Mouse (Mus musculus) T-helper 2 cell (primary cell): ENCODE measurements around the gene Dnah14.
"Not testable (repeated sequence)": the region's sequence is repeated elsewhere in the genome, so short reads cannot be mapped to it uniquely, and the experiment has no call there.

Source experiments
- in situ Hi-C: fragments of 300-600 bp; cut with MboI, MseI; formaldehyde crosslinking; loops from one replicate; pipeline ENCODE4 v1.15.1; 2025; ENCODE audit warnings: high pct_unique_total_duplicates

Gene Dnah14

DNA sequence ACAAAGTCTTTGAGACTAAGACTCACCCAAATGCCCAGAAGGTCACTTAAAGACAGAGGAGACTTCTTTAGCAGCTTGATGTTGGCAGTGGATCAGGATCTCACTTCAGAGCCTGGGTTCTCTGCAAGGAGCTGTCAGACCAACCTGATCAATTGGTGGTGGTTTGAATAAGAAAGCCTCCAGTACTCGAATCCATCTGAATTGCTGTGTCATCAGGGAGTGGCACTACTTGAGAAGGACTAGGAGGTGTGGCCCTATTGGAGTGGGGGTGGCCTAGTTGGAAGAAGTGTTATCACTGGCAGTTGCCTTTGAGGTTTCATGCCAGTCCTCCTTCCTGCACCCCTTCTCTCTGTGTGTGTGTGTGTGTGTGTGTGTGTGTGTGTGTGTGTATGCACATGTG, 200.2 kb downstream of the Dnah14 start:
- in situ Hi-C loops = no loop called here

- in situ Hi-C loops = not testable (repeated sequence)
Observed at GRCm38 (mm10) chr1:181782600-181782999, 206.2 kb downstream of the Dnah14 start.

DNA sequence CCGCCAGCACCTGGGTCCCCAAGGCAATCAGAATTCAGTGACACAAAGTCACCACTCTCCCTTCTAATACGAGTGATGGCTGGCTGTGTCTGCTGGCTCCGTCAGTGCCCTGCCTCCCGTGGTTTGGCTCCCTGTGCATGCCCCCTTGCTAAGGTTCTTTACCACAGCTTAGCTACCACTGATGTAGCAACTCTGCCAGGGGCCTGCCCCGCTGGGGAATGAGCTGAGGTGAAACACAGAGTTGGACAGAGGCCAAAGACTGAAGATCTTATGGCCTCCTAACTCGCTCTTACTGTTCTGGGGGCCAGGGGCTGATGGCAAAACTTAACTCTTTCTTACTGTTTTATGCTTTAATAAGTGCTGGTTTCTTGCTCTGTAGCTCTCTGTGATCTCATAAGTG, 213.6 kb downstream of the Dnah14 start:
- in situ Hi-C loops = loop anchor here (10.0 kb wide), 1 partner anchor 1875 kb away; no protein-coding TSS in a partner anchor

DNA sequence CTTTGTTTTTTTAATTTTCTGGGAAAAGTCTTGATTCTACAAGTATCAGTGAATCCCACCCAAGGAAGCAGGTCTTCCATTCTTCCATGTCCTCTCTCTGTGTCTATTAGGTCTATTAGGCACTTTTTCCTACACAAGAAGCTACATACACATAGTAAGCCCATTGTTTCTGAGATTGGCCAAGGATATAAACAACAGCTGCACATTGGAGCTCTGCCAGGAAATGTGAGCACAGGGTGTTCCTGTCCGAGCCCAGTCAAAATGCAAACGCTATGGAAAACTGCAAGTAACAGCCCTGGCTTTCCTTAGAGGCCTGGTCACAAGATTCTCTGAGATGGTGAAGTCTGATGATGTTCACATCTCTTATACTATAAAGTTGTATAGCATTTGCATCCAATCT, 217.2 kb downstream of the Dnah14 start:
- in situ Hi-C loops = loop anchor here (10.0 kb wide), 1 partner anchor 1879 kb away; no protein-coding TSS in a partner anchor

DNA sequence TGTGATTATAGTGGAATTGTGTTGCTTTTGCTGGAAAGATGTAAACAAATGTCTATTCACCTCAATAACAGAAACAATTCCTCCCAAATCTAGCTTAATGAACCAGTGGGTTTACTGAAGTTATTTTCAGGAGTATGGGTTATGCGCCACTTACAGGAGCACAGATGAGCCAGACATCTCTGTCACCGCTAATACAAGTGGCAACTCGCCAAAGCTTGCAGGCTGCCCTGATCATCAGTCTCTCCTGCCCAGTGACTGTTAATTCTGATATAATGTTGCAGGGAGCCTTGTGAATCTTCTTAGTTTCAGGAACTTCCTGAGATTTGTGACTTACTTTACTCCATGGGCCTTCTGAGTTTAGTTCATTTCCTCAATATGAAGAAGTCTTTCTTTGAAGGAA, 223.6 kb downstream of the Dnah14 start:
- in situ Hi-C loops = loop anchor here (10.0 kb wide), 1 partner anchor 1885 kb away; no protein-coding TSS in a partner anchor

GRCm38 (mm10) chr1:181800667-181801066, 224.3 kb downstream of the Dnah14 start:
- in situ Hi-C loops = no loop called here

DNA sequence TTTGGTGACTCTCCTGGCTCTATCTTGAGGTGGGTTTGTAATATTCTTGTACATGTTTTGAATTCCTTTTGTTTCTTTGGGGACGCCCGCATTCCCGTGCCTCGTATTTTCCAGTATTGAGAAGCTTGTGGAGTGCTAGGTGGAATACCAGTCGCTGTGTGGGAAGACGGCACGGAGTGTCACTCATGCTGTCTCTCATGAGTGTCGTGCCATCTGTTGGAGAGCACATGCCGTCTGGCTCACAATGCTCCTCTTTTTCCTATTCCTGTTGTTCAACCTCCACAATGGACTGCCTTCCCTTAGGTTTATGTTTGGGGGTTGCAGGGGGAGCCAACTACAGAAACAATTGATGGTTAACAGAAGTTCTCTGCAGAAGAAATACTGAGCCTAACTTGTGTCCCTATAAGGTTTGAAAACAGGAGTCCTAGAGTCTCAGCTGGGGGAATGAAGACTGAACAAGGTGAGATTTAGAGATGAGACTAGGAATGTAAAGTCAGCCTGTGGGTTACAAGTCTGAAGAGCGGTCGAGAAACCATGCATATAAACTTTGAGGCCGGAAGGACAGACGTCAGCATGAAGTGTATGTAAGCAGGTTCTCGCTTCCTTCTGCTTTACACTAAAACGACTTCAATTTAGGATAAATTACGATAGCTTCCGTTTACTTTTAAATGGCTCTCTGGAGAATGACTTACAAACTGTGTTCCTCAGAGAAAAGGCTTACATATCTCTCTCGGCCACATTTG, 235.3 kb downstream of the Dnah14 start:
- in situ Hi-C loops = no loop called here

DNA sequence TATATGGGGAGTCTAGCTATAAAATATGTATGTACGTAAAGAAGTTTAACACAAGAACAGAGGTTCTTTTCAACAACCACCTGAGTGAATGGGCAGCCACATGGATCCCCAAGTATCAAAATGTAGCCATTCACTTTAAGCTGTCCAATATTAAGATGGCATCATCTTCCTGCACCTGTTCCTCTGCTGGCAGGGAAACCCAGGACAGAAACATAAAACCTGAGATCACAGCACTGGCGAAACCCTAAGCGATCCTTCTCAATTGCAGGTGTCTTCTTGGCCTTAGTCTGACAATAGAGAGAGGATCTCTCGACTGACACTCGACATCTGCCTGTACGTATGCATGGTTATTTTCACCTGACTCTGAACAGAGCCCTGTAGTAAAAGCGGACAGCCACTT, 250.4 kb downstream of the Dnah14 start:
- in situ Hi-C loops = loop anchor here (25.0 kb wide), 1 partner anchor 639 kb away; no protein-coding TSS in a partner anchor

GRCm38 (mm10) chr1:181828365-181828764, 252.0 kb downstream of the Dnah14 start:
- in situ Hi-C loops = loop anchor here (25.0 kb wide), 1 partner anchor 641 kb away; no protein-coding TSS in a partner anchor

DNA sequence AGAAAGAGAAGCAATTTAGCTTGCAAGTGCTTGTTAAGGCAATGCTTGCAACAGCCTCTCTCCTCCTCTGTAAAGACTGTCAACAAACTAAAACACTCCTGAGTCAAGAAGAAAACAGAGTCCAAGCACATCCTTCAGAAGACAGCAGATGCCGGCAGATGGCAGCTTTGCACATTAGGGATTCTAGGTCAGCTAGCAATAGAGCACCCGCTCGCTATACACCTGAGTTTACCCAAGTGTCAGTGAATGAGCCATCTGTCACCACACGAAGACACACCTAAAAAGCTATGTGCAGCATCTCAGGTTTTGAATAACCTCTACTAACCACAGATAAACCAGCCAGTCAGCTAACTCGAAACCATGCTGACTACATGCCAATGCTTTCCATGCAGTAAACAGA, 256.4 kb downstream of the Dnah14 start:
- in situ Hi-C loops = loop anchor here (25.0 kb wide), 1 partner anchor 645 kb away; no protein-coding TSS in a partner anchor

DNA sequence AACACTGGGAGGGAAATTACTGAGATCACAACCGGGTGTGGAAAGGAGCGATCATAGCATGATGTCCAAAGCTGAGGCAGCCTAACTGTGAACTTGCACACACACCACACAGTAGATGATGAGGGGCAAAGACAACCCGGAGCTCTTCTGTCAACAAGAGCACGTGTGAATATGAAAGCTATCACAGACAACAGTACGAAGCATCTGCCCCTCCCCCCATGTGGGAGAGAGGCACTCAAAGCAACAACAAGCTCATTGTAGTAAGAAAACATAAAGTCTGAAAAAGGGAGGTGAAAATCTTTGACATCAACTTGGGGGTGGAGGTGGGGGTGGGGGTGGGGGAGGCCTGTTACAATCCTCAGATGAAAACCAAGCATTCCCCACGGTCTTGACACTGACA, 256.8 kb downstream of the Dnah14 start:
- in situ Hi-C loops = loop anchor here (25.0 kb wide), 1 partner anchor 646 kb away; no protein-coding TSS in a partner anchor

DNA sequence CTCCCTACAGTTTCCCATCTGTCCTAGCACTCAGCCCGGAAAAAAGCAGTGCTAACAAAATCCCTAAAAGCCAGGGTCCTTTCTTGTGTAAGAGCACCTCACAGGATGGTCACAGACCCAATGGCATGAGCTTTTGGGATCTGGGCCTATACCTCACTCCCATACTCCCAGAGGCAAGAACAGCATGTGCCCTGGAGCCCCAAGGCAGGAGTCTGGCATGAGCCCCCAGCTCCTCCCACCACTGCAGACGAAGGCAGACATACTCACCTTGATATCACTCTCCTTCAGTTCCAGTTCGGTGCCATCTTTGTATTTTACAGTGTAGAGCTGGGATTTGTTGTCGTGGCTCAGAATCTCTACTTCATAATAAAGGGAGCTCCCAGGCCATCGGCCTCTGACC, 261.8 kb downstream of the Dnah14 start:
- in situ Hi-C loops = loop anchor here (25.0 kb wide), 1 partner anchor 651 kb away; no protein-coding TSS in a partner anchor

GRCm38 (mm10) chr1:181839746-181840366, 263.5 kb downstream of the Dnah14 start:
- in situ Hi-C loops = loop anchor here (25.0 kb wide), 1 partner anchor 653 kb away; no protein-coding TSS in a partner anchor

DNA sequence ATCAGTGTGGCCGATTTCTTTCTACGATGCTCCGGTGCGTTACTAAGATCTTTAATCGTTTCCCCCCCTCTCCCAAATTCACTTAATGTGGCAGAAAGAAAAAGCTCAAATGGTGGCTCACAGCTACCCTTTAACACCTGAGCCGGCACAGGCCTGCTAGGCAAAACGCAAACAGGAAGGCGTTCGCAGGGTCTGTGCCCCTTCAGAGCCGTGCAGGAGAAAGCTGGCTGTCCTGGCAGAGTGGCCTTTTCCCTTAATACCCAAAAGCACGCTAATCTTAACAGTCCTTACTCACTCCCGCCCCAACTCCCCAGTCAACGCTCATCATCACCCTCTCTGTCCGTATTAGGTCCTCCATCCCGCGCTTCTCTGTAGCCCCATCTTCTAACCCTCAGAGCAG, 265.0 kb downstream of the Dnah14 start:
- in situ Hi-C loops = loop anchor here (25.0 kb wide), 1 partner anchor 654 kb away; no protein-coding TSS in a partner anchor

DNA sequence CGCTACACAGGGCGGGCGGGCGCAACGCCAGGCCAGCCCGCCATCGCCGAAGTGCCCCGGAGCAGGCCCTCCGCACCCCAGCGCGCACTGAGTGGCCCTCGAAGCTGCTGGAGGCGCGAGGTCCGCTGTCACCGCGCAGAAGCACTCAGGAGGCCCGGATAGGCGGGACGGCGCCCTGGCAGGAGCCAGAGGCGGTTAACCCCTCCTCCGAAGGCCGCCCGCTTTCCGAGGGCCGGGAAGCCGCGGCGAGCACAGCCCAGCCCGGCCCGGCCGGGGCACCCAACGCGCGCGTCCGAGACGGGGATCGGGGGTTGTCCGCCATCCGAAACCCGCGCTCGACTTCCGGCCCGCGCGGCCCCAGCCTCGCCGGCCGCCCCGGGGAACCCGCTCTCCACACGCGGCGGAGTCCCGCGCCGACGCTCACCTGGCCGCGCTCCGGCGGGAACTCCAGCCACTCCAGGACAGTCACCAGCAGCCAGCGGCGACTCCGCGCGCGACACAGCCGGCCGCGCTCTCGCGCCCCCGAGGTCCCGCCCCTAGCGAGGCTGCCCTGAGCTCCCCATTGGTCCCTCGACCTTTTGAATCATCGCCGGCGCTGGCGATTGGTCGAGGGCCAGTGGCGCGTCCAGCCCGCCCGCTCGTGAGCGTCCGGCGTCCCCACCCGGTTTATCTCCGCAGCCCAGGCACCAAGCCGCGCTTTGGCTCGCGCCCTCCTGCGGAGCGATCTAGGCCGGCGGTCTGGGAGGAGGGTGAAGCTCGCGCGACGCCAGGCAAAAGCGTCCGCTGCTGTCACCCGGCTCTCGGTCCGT, 265.7 kb downstream of the Dnah14 start:
- in situ Hi-C loops = loop anchor here (25.0 kb wide), 1 partner anchor 655 kb away; no protein-coding TSS in a partner anchor

GRCm38 (mm10) chr1:181842781-181843180, 266.4 kb downstream of the Dnah14 start, which contains the start of gene Lbr:
Lbr (minus strand) TSS chr1:181843046.
- in situ Hi-C loops = loop anchor here (25.0 kb wide), 1 partner anchor 655 kb away; no protein-coding TSS in a partner anchor

- in situ Hi-C loops = loop anchor here (25.0 kb wide), 1 partner anchor 658 kb away; no protein-coding TSS in a partner anchor
Observed at GRCm38 (mm10) chr1:181844874-181845547, 268.7 kb downstream of the Dnah14 start.

DNA sequence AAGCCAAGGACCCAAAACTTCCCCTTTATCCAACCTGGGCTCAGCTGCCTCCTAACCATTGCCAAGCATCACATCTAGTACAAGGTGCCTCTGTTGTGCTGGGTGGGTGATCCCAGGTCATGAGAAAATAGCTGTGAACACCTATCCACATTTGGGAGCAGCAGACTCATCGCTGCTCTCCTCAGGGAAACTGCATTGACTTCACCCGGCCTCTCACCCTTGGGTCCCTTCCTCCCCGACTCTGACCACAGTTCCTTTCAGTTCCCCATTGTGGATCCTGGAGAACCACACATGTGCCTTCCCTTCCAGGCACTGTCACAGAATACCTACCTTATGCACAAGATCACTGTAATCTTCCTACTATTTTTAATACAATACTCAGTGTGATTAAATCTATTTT, 269.4 kb downstream of the Dnah14 start:
- in situ Hi-C loops = loop anchor here (25.0 kb wide), 1 partner anchor 658 kb away; no protein-coding TSS in a partner anchor

GRCm38 (mm10) chr1:181847396-181847795, 271.0 kb downstream of the Dnah14 start:
- in situ Hi-C loops = loop anchor here (25.0 kb wide), 1 partner anchor 660 kb away; no protein-coding TSS in a partner anchor

- in situ Hi-C loops = loop anchor here (25.0 kb wide), 1 partner anchor 661 kb away; no protein-coding TSS in a partner anchor
Observed at GRCm38 (mm10) chr1:181848210-181848609, 271.9 kb downstream of the Dnah14 start.
